In the genomic region with DNA sequence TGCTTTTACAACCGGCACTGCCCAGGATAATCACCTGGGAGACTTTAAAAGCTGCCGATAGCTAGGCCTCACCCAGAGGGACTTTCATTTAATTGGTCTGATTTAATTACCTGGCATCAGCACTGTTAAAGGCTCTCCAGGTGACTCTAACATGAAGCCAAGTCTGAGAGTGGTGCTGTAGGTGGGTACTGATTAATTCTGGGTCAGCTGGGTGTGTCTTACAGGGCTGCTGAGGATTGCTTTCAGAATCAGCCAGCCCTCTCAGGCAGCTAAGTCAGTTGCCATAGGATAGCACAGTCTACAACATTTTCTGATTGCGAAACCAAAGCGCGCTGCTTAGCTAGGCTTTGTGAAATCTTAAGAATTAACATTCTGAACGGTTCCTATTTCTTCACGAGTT, we compare ENCODE assay signal across 11 mouse cellular contexts.
DNase-seq lines count a peak whose midpoint lies in the region; ATAC-seq and TF ChIP-seq lines count a peak whose summit lies in the region.
"Had no signal": no experiment of that assay in that cellular context is flagged by ENCODE, and none has a peak within 500 bp of the region (broad histone marks: within the 10 kb centered on the region; RNA-seq: fewer than 3 reads in every experiment).

No protein-coding gene starts in this region.

- H3K4me2 ChIP-seq in kidney, postnatal 0 days (ENCODE audit: low read length) = no peak overlapping the region
- H3K4me2 ChIP-seq in kidney, embryonic 14.5 days (replicated peaks; ENCODE audit: low read depth, low read length) = no peak overlapping the region
- H3K4me2 ChIP-seq in limb, embryonic 12.5 days = no peak overlapping the region
- H3K4me2 ChIP-seq in stomach, embryonic 16.5 days (ENCODE audit: low read depth, low read length) = no peak overlapping the region

- H3K4me3 ChIP-seq in kidney, postnatal 0 days (replicated peaks; ENCODE audit: low read depth, low read length) = no peak overlapping the region
- H3K4me3 ChIP-seq in kidney, embryonic 14.5 days (ENCODE audit: low read length) = no peak overlapping the region
- no peak overlapping the region for H3K4me3 ChIP-seq in limb, embryonic 12.5 days (replicated peaks)
- no peak overlapping the region for H3K4me3 ChIP-seq in stomach, embryonic 16.5 days (replicated peaks; ENCODE audit: low read length)

- no peaks in the 10 kb centered on the region for H3K27me3 ChIP-seq in kidney, postnatal 0 days (ENCODE audit: insufficient read depth, low read length)
- no peaks in the 10 kb centered on the region for H3K27me3 ChIP-seq in kidney, embryonic 14.5 days (ENCODE audit: control insufficient read depth, insufficient read depth, low read length)
- H3K27me3 ChIP-seq in limb, embryonic 12.5 days = no peaks in the 10 kb centered on the region
- H3K27me3 ChIP-seq in stomach, embryonic 16.5 days (ENCODE audit: control insufficient read depth, insufficient read depth, low read length) = no peaks in the 10 kb centered on the region

- WGBS in kidney, postnatal 0 days = 75% methylated on average over 7 of the region's 7 CpGs
- 78% methylated on average over 7 of the region's 7 CpGs for WGBS in kidney, embryonic 14.5 days
- WGBS in limb, embryonic 12.5 days = 54% methylated on average over 7 of the region's 7 CpGs
- 80% methylated on average over 7 of the region's 7 CpGs for WGBS in stomach, embryonic 16.5 days

- H3K36me3 ChIP-seq in kidney, postnatal 0 days (ENCODE audit: insufficient read depth, low read length) = no peaks in the 10 kb centered on the region
- no peaks in the 10 kb centered on the region for H3K36me3 ChIP-seq in kidney, embryonic 14.5 days (ENCODE audit: control insufficient read depth, insufficient read depth, low read length)
- H3K36me3 ChIP-seq in limb, embryonic 12.5 days = no peaks in the 10 kb centered on the region
- no peaks in the 10 kb centered on the region for H3K36me3 ChIP-seq in stomach, embryonic 16.5 days (ENCODE audit: control insufficient read depth, insufficient read depth, low read length)

- ATAC-seq in kidney, postnatal 0 days (replicated peaks; ENCODE audit: low FRiP score, low read depth) = no peak
- ATAC-seq in kidney, embryonic 14.5 days (ENCODE audit: low FRiP score, low TSS enrichment) = no peak
- ATAC-seq in limb, embryonic 12.5 days (ENCODE audit: insufficient number of reproducible peaks, insufficient read depth, low FRiP score, low TSS enrichment, low read depth) = peak; percentile 78; the same call in 1 of the 2 replicates
- peak; percentile 68; the same call in 1 of the 2 replicates for ATAC-seq in stomach, embryonic 16.5 days (ENCODE audit: insufficient read depth, low FRiP score)
- ATAC-seq: liver, postnatal 0 days; midbrain, embryonic 16.5 days had no signal

- no peak overlapping the region for H3K9ac ChIP-seq in kidney, postnatal 0 days (ENCODE audit: low read depth, low read length)
- H3K9ac ChIP-seq in kidney, embryonic 14.5 days (ENCODE audit: low read depth, low read length) = no peak overlapping the region
- H3K9ac ChIP-seq in limb, embryonic 12.5 days (replicated peaks) = no peak overlapping the region
- H3K9ac ChIP-seq in stomach, embryonic 16.5 days (ENCODE audit: low read length) = no peak overlapping the region
- H3K9ac ChIP-seq: liver, postnatal 0 days had no signal

- DNase-seq in kidney, postnatal 0 days (ENCODE audit: low spot score) = peak; percentile 5
- peak; percentile 17 for DNase-seq in gonadal fat pad, adult 2 months (ENCODE audit: low read depth)
- no peak for DNase-seq in testis, postnatal 14 days (ENCODE audit: low spot score)
- no peak for DNase-seq in urinary bladder, postnatal 10 days (ENCODE audit: low spot score)
- DNase-seq: cerebellum, adult 8-10 months; heart, postnatal 4 days; liver, postnatal 0 days had no signal

- H3K4me1 ChIP-seq in kidney, postnatal 0 days (replicated peaks; ENCODE audit: insufficient read depth, low read length) = no peaks in the 10 kb centered on the region
- H3K4me1 ChIP-seq in kidney, embryonic 14.5 days (ENCODE audit: control insufficient read depth, insufficient read depth, low read length) = no peaks in the 10 kb centered on the region
- peaks cover 17% of the 10 kb centered on the region for H3K4me1 ChIP-seq in limb, embryonic 12.5 days (replicated peaks)
- H3K4me1 ChIP-seq in stomach, embryonic 16.5 days (ENCODE audit: control insufficient read depth, insufficient read depth, low read length) = no peaks in the 10 kb centered on the region

- H3K9me3 ChIP-seq in kidney, postnatal 0 days (replicated peaks; ENCODE audit: low read length) = no peaks in the 10 kb centered on the region
- H3K9me3 ChIP-seq in kidney, embryonic 14.5 days (ENCODE audit: control insufficient read depth, low read length) = no peaks in the 10 kb centered on the region
- no peaks in the 10 kb centered on the region for H3K9me3 ChIP-seq in limb, embryonic 12.5 days
- H3K9me3 ChIP-seq in stomach, embryonic 16.5 days (replicated peaks; ENCODE audit: control insufficient read depth, low read length) = no peaks in the 10 kb centered on the region

- H3K27ac ChIP-seq in kidney, postnatal 0 days = no peak overlapping the region
- no peak overlapping the region for H3K27ac ChIP-seq in kidney, embryonic 14.5 days (ENCODE audit: low read depth, low read length)
- no peak overlapping the region for H3K27ac ChIP-seq in limb, embryonic 12.5 days
- no peak overlapping the region for H3K27ac ChIP-seq in stomach, embryonic 16.5 days (ENCODE audit: low read length)

- TF ChIP-seq CTCF in kidney, postnatal 0 days (IDR thresholded peaks at IDR 0.05; ENCODE audit: low read depth) = no peak

Comparison
In these comparisons a context has a peak if more than half of its experiments do, and no peak if none do; other contexts are left out.
1. ATAC-seq: peak in limb, embryonic 12.5 days (single experiment) and stomach, embryonic 16.5 days (single experiment); none in kidney, postnatal 0 days (single experiment) and kidney, embryonic 14.5 days (single experiment).
2. DNase-seq: peak in kidney, postnatal 0 days (single experiment) and gonadal fat pad, adult 2 months (single experiment); none in testis, postnatal 14 days (single experiment) and urinary bladder, postnatal 10 days (single experiment).